Mouse (Mus musculus) E14TG2a.4 (cell line): ENCODE data around the gene Gcm2.

Source experiments
- CTCF ChIP-seq: conservative IDR thresholded peaks from 2 replicates; pipeline ENCODE4 v1.5.1; 2014; ENCODE audit warnings: low read length
- NANOG ChIP-seq: IDR thresholded peaks from 2 replicates; pipeline ENCODE4 v1.6.1; 2014; ENCODE audit warnings: borderline replicate concordance, low read length, mixed read lengths
- POU5F1 ChIP-seq: IDR thresholded peaks from 2 replicates; pipeline ENCODE4 v1.6.1; 2014; ENCODE audit warnings: low read length, borderline replicate concordance

- TF ChIP-seq CTCF, result no peak
- TF ChIP-seq POU5F1, result no peak
- no peak for TF ChIP-seq NANOG
These were observed 10.8 kb downstream of the Gcm2 start for GRCm38 (mm10) chr13:41100031-41100430.
